Mouse (Mus musculus) myocyte (in vitro differentiated cells): Measurements from ENCODE around the gene Calhm4.

ENCODE experiments used
- E2F4 ChIP-seq: IDR thresholded peaks from one replicate; pipeline ENCODE4 v1.6.1; 2011; ENCODE audit warnings: mild to moderate bottlenecking, control low read depth, moderate library complexity; ENCODE audit not compliant: insufficient read depth
- MAX ChIP-seq: IDR thresholded peaks from one replicate; pipeline ENCODE4 v1.6.1; 2011; ENCODE audit warnings: low read depth, mild to moderate bottlenecking, control low read depth
- MYOD1 ChIP-seq, 3 experiments: IDR thresholded peaks; one replicate each; pipeline ENCODE4 v1.6.1; 2011; ENCODE audit warnings: control low read depth in 2 of 3, low read depth in 2 of 3, mild to moderate bottlenecking in 2 of 3, moderate library complexity in 1 of 3; ENCODE audit not compliant: insufficient read length in 2 of 3, control insufficient read depth in 1 of 3
- MYOG ChIP-seq, 3 experiments: IDR thresholded peaks; one replicate each; pipeline ENCODE4 v1.6.1; 2011; ENCODE audit warnings: control low read depth in 2 of 3, low read depth in 2 of 3, mild to moderate bottlenecking in 2 of 3; ENCODE audit not compliant: insufficient read length in 2 of 3, control insufficient read depth in 1 of 3, insufficient read depth in 1 of 3
- POLR2A ChIP-seq: IDR thresholded peaks from one replicate; pipeline ENCODE4 v1.6.1; 2011; ENCODE audit warnings: low read depth, mild to moderate bottlenecking, control low read depth, moderate library complexity; ENCODE audit not compliant: insufficient read length
- REST ChIP-seq: IDR thresholded peaks from one replicate; pipeline ENCODE4 v1.6.1; 2011; ENCODE audit warnings: mild to moderate bottlenecking, control low read depth, moderate library complexity; ENCODE audit not compliant: insufficient read depth, insufficient read length
- TCF12 ChIP-seq: IDR thresholded peaks from one replicate; pipeline ENCODE4 v1.6.1; 2011; ENCODE audit warnings: mild to moderate bottlenecking, control low read depth; ENCODE audit not compliant: poor library complexity, insufficient read depth, severe bottlenecking
- TCF3 ChIP-seq: IDR thresholded peaks from one replicate; pipeline ENCODE4 v1.6.1; 2011; ENCODE audit warnings: low read depth, control low read depth; ENCODE audit not compliant: insufficient read length

- no peak for TF ChIP-seq POLR2A
- TF ChIP-seq E2F4, result no peak
- TF ChIP-seq MAX, result no peak
- TF ChIP-seq MYOD1 (IDR thresholded peaks at IDR 0.05; ENCODE audit: control insufficient read depth in 1 of 3, insufficient read length in 2 of 3, low read depth in 2 of 3), result no peak
- TF ChIP-seq TCF12, result no peak
- TF ChIP-seq TCF3, result no peak
- TF ChIP-seq REST, result no peak
- TF ChIP-seq MYOG (IDR thresholded peaks at IDR 0.05; ENCODE audit: control insufficient read depth in 1 of 3, insufficient read depth in 1 of 3, insufficient read length in 2 of 3, low read depth in 2 of 3), result no peak
Measured at GRCm38 (mm10) chr10:34036587-34036986, 7.5 kb downstream of the Calhm4 start.
